Mouse (Mus musculus): ENCODE data around the gene Irs1.

DNA sequence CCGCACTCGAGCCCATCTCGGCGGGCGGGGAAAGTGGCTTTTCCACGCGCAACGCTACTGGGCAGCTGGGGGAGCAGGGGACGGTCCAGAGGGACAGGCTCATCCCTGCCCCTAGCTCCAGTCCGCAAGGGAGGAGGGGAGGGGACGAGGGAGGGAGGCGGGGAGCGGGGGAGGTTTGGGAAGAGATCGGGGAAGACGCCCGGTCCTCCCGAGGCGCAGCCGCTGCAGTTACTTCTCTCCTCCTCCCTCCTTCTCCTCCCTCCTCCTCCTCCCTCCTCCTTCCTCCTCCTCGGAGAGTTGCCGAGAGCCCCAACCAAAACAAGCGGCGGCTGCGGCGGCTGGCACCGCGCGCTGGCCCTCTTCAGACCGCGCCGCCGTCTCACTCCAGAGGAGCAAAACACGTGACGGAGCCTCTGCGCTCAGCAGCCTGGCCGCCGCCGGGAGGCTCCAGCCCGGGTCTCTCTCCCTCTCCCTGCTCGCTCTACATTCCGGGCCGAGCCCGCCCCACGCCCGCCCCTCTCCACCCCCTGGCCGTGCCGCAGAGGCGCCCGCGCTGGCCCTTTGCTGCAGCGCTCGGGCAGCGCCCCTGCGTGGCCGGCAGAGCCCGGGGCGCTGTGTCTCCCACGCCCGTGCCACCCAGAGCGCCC is at the start of gene Irs1:
- peak; percentile 56 for TF ChIP-seq CTCF (IDR thresholded peaks at IDR 0.05; ENCODE audit: low read depth)
- no peak for TF ChIP-seq EP300 (IDR thresholded peaks at IDR 0.05; ENCODE audit: low read depth)

Data from liver, postnatal 0 days (tissue).